Mouse (Mus musculus) CH12.LX (cell line): ENCODE measurements around the gene Srgap1. TPM values are rescaled to one million over a fixed set of nuclear protein-coding genes. Genes with fewer than 3 reads are reported as not detected.

Source experiments
- DNase-seq: peaks from one replicate; pipeline ENCODE4 v3.0.0-alpha.2; 2013; ENCODE audit errors: extremely low read depth
- H3K27ac ChIP-seq: 2 replicates; pipeline ENCODE4 v1.5.1; 2012; ENCODE audit warnings: low read depth, mild to moderate bottlenecking, control low read depth, moderate library complexity; ENCODE audit not compliant: insufficient read depth
- H3K27me3 ChIP-seq: replicated peaks from 2 replicates; pipeline ENCODE3; 2012; ENCODE audit warnings: inconsistent platforms
- H3K36me3 ChIP-seq, 2 experiments: replicated peaks in 1 of 2; 2 replicates each; pipeline versions ENCODE3 to v1.6.1; 2012; ENCODE audit warnings: inconsistent platforms in 1 of 2, low read length in 1 of 2, mild to moderate bottlenecking in 1 of 2, mixed read lengths in 1 of 2, moderate library complexity in 1 of 2; ENCODE audit not compliant: control insufficient read depth in 1 of 2, insufficient read depth in 1 of 2
- H3K4me1 ChIP-seq, 2 experiments: 2 replicates each; pipeline ENCODE4 v1.6.1; 2012; ENCODE audit warnings: inconsistent platforms in 1 of 2, moderate library complexity in 1 of 2; ENCODE audit not compliant: insufficient read depth in 2 of 2, control insufficient read depth in 1 of 2
- H3K4me2 ChIP-seq: 2 replicates; pipeline ENCODE4 v1.6.1; 2012; ENCODE audit warnings: low read depth, mild to moderate bottlenecking, control low read depth; ENCODE audit not compliant: poor library complexity, insufficient read depth, severe bottlenecking
- H3K4me3 ChIP-seq, 3 experiments: fragments of 150-350 bp in 1 of 3; sonication (generic) in 1 of 3; replicated peaks in 1 of 3; 2 replicates each; pipeline versions ENCODE3 to v1.5.1; 2011 to 2012; ENCODE audit warnings: low read depth in 2 of 3, low read length in 2 of 3, mild to moderate bottlenecking in 2 of 3, moderate library complexity in 2 of 3, control low read depth in 1 of 3, improper control_type of control experiment in 1 of 3, inconsistent platforms in 1 of 3, mixed read lengths in 1 of 3; ENCODE audit not compliant: poor library complexity in 1 of 3
- H3K79me2 ChIP-seq: replicated peaks from 2 replicates; pipeline ENCODE4 v1.6.1; 2012; ENCODE audit warnings: mild to moderate bottlenecking, moderate library complexity; ENCODE audit not compliant: control insufficient read depth, poor library complexity, insufficient read depth, severe bottlenecking; ENCODE audit errors: extremely low read depth
- H3K9ac ChIP-seq: 2 replicates; pipeline ENCODE4 v1.6.1; 2012; ENCODE audit warnings: low read depth, mild to moderate bottlenecking, control low read depth, moderate library complexity; ENCODE audit not compliant: insufficient read depth
- H3K9me3 ChIP-seq: replicated peaks from 2 replicates; pipeline ENCODE3; 2012; ENCODE audit warnings: low read length, inconsistent platforms, mixed read lengths
- CHD1 ChIP-seq: IDR thresholded peaks from 2 replicates; pipeline ENCODE4 v1.6.1; 2012; ENCODE audit warnings: low read depth, low read length, improper control_type of control experiment, inconsistent platforms
- CTCF ChIP-seq, 2 experiments: IDR thresholded peaks in 1 of 2; conservative IDR thresholded peaks in 1 of 2; 2 replicates each; pipeline ENCODE4 v1.5.1; 2011 to 2012; ENCODE audit warnings: low read depth in 2 of 2, low read length in 2 of 2, improper control_type of control experiment in 1 of 2, inconsistent platforms in 1 of 2, mild to moderate bottlenecking in 1 of 2, moderate library complexity in 1 of 2
- ELF1 ChIP-seq: IDR thresholded peaks from 2 replicates; pipeline ENCODE4 v1.6.1; 2014; ENCODE audit warnings: low read depth, mild to moderate bottlenecking, inconsistent platforms, low read length, improper control_type of control experiment
- ETS1 ChIP-seq: conservative IDR thresholded peaks from 2 replicates; pipeline ENCODE4 v1.6.1; 2012; ENCODE audit warnings: low read depth, mild to moderate bottlenecking, inconsistent platforms, low read length, improper control_type of control experiment, moderate library complexity
- HCFC1 ChIP-seq: IDR thresholded peaks from 2 replicates; pipeline ENCODE4 v1.6.1; 2012; ENCODE audit warnings: low read depth, mild to moderate bottlenecking, inconsistent platforms, low read length, improper control_type of control experiment
- MAFK ChIP-seq: IDR thresholded peaks from 2 replicates; pipeline ENCODE4 v1.6.1; 2011; ENCODE audit warnings: low read length, improper control_type of control experiment; ENCODE audit not compliant: insufficient replicate concordance
- MAZ ChIP-seq: IDR thresholded peaks from 2 replicates; pipeline ENCODE4 v1.6.1; 2012; ENCODE audit warnings: low read depth, mild to moderate bottlenecking, inconsistent platforms, low read length, improper control_type of control experiment, moderate library complexity
- MEF2A ChIP-seq: IDR thresholded peaks from 2 replicates; pipeline ENCODE4 v1.6.1; 2014; ENCODE audit warnings: low read depth, mild to moderate bottlenecking, inconsistent platforms, low read length, improper control_type of control experiment, borderline replicate concordance
- NELFE ChIP-seq: IDR thresholded peaks from 2 replicates; pipeline ENCODE4 v1.6.1; 2011; ENCODE audit warnings: low read depth, low read length, improper control_type of control experiment
- NRF1 ChIP-seq: IDR thresholded peaks from 2 replicates; pipeline ENCODE4 v1.6.1; 2014; ENCODE audit warnings: low read depth, mild to moderate bottlenecking, inconsistent platforms, low read length, improper control_type of control experiment, moderate library complexity
- PAX5 ChIP-seq: IDR thresholded peaks from 2 replicates; pipeline ENCODE4 v1.6.1; 2012; ENCODE audit warnings: low read length, inconsistent platforms, mixed read lengths
- SIN3A ChIP-seq: IDR thresholded peaks from 2 replicates; pipeline ENCODE4 v1.6.1; 2012; ENCODE audit warnings: low read length, improper control_type of control experiment, inconsistent platforms
- TCF12 ChIP-seq: IDR thresholded peaks from 2 replicates; pipeline ENCODE4 v1.6.1; 2014; ENCODE audit warnings: low read depth, mild to moderate bottlenecking, inconsistent platforms, low read length, improper control_type of control experiment
- UBTF ChIP-seq: IDR thresholded peaks from 2 replicates; pipeline ENCODE4 v1.6.1; 2012; ENCODE audit warnings: low read depth, mild to moderate bottlenecking, inconsistent platforms, low read length, improper control_type of control experiment, moderate library complexity
- USF1 ChIP-seq: IDR thresholded peaks from 2 replicates; pipeline ENCODE4 v1.6.1; 2014; ENCODE audit warnings: low read depth, mild to moderate bottlenecking, inconsistent platforms, low read length, improper control_type of control experiment
- USF2 ChIP-seq: conservative IDR thresholded peaks from 2 replicates; pipeline ENCODE4 v1.6.1; 2011; ENCODE audit warnings: low read depth, low read length, improper control_type of control experiment
- ZMIZ1 ChIP-seq: IDR thresholded peaks from 2 replicates; pipeline ENCODE4 v1.6.1; 2012; ENCODE audit warnings: low read depth, mild to moderate bottlenecking, inconsistent platforms, low read length, improper control_type of control experiment
- ZNF384 ChIP-seq: IDR thresholded peaks from 2 replicates; pipeline ENCODE4 v1.6.1; 2012; ENCODE audit warnings: low read depth, low read length, improper control_type of control experiment, inconsistent platforms
- dilution Hi-C: fragments of 300-500 bp; cut with MboI; formaldehyde crosslinking; loops from 2 replicates; pipeline ENCODE4 v1.14.3; 2020; ENCODE audit warnings: low sequenced_read_pairs; ENCODE audit not compliant: extremely low pct_unique_long_range_greater_than_20kb, extremely low pct_ligation_motif_present
- in situ Hi-C: fragments of 300-500 bp; cut with MboI; formaldehyde crosslinking; loops from 3 replicates; pipeline ENCODE4 v1.14.3; 2019; ENCODE audit warnings: low sequenced_read_pairs, low pct_ligation_motif_present, low pct_unique_long_range_greater_than_20kb, mixed read lengths
- polyA plus RNA-seq: library from polyadenylated mRNA; unstranded; fragments of >175 nt; gene quantifications from 2 replicates; pipeline ENCODE4 v1.2.1, GENCODE M21; 2012; ENCODE audit warnings: low read depth; ENCODE audit not compliant: insufficient read length
- total RNA-seq, 2 experiments: library from RNA; depleted of rRNA; stranded (reverse); fragments of 300-350 nt in 1 of 2; fragments of >200 nt in 1 of 2; gene quantifications; 2 replicates each; pipeline ENCODE4 v1.2.3; 2012 to 2014

The Srgap1 gene
- total and polyA plus RNA-seq, 3 experiments = not detected

DNA sequence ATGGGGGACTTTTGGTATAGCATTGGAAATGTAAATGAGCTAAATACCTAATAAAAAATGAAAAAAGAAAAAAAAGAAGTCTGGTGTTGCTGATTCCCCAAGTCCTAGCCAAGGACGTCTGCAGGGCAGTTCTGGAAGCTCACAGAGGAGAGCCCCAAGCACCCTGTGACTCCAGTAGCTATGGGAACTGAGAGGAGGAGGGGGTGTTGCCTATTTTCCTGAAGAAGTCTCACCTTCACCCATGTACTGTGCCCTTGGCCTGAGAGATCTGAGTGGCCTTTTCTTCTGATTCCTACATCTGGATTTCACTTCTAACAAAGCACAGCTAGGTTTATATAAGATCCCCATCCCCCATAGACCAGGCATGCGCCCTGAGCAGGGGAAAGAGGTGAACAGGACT, 186.2 kb downstream of the Srgap1 start:
- no peaks in the 10 kb centered on the region for H3K9me3 ChIP-seq
- H3K27ac ChIP-seq = no peak overlapping the region
- dilution Hi-C loops (no loop called here), in situ Hi-C loops (no loop called here)
- H3K4me1 ChIP-seq = peaks cover 3 to 54% of the 10 kb centered on the region in 2 experiments; a peak in 3 of 4 replicates
- no peak for DNase-seq
- H3K4me3 ChIP-seq = no peak overlapping the region
- H3K27me3 ChIP-seq = no peaks in the 10 kb centered on the region
- H3K4me2 ChIP-seq = no peak overlapping the region
- TF ChIP-seq NELFE (no peak), TCF12 (no peak), MAFK (no peak), ZNF384 (no peak), ELF1 (no peak), MEF2A (no peak), CHD1 (no peak), UBTF (no peak), ZMIZ1 (no peak), HCFC1 (no peak), USF2 (no peak), SIN3A (no peak), PAX5 (no peak), CTCF (conservative IDR thresholded peaks at IDR 0.05 in 1 of 2, IDR thresholded peaks at IDR 0.05 in 1 of 2; ENCODE audit: low read depth in 2 of 2, low read length in 2 of 2) (no peak), USF1 (no peak), MAZ (no peak), NRF1 (no peak)
- H3K36me3 ChIP-seq = no peaks in the 10 kb centered on the region
- no peak overlapping the region for H3K9ac ChIP-seq
- H3K79me2 ChIP-seq = no peaks in the 10 kb centered on the region

DNA sequence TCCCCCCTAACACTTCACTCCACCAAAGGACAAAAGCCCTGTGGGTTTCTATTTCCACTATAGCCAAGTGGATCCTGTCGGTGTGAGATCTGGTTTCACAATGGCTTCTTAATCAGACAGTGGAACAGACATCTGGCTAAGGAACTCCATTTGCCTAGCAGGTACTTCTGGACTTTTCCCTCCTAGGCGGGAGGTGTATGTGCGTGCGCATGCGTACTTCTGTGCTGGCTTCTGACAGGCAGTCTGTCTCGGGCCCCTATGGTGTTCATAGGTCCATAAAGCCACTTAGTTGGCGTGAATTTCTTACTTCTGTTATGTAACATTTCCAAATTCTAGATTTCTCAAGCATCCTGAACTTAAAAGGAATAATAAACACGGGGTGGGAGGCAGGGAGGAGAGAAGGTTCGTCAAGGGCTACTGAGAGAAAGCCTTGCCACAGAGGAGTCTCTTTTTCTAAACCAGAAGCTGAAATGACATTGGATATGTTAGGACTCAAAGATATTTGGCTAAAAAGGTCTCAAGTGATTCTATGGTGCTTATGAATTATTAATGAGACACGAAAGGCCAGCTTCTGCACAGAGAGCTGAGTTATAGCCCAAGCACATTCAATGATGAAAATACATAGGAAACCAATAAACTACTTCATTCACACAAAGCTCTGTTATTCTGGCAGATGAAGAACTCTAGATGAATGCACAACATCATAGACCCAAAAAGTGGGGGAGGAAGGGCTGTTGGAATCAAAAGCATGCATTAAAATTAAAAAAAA, 187.1 kb downstream of the Srgap1 start:
- dilution Hi-C loops = no loop called here
- no peak overlapping the region for H3K4me2 ChIP-seq

More for the DNA sequence above, 187.1 kb downstream of the Srgap1 start:
- no peak overlapping the region for H3K9ac ChIP-seq
- DNase-seq = no peak
- peak; percentile 53; the same call in 1 of the 2 replicates for TF ChIP-seq NRF1
- TF ChIP-seq ETS1 = no peak
- no peaks in the 10 kb centered on the region for H3K27me3 ChIP-seq
- peaks cover 3 to 48% of the 10 kb centered on the region in 2 experiments; a peak in 3 of 4 replicates for H3K4me1 ChIP-seq
- no peak overlapping the region for H3K4me3 ChIP-seq
- H3K36me3 ChIP-seq = no peaks in the 10 kb centered on the region
- H3K9me3 ChIP-seq = peaks cover 3% of the 10 kb centered on the region
- in situ Hi-C loops = no loop called here
- no peak overlapping the region for H3K27ac ChIP-seq
- no peaks in the 10 kb centered on the region for H3K79me2 ChIP-seq
